Mouse (Mus musculus): ENCODE measurements around the gene Arhgap9. TPM values are rescaled to one million over a fixed set of nuclear protein-coding genes. Genes with fewer than 3 reads are reported as not detected.
A peak's percentile ranks its signal among the peaks of the same experiment; 100 is the strongest.

Gene Arhgap9
- polyA plus RNA-seq, 1 experiment from 2014 or later = 2.0 TPM

GRCm38 (mm10) chr10:127346173-127346572 lies 24.4 kb downstream of the Arhgap9 start:
- H3K4me3 ChIP-seq = no peak overlapping the region

GRCm38 (mm10) chr10:127348957-127349356 lies 27.2 kb downstream of the Arhgap9 start:
- WGBS = 73% methylated on average over 4 of the region's 4 CpGs
- no peak for DNase-seq (ENCODE audit: low spot score)
- Histone ChIP-seq H3K36me3 (replicated peaks) (no peaks in the 10 kb centered on the region), H3K4me3 (no peak overlapping the region), H3K4me1 (peaks cover 19% of the 10 kb centered on the region), H3K9me3 (no peaks in the 10 kb centered on the region), H3K27me3 (replicated peaks; ENCODE audit: low read depth, poor library complexity, severe bottlenecking) (peaks cover 26% of the 10 kb centered on the region), H3K27ac (replicated peaks) (no peak overlapping the region)

More at GRCm38 (mm10) chr10:127346173-127346572, 24.4 kb downstream of the Arhgap9 start:
- Histone ChIP-seq H3K9me3 (no peaks in the 10 kb centered on the region), H3K36me3 (replicated peaks) (no peaks in the 10 kb centered on the region), H3K27ac (replicated peaks) (no peak overlapping the region), H3K27me3 (replicated peaks; ENCODE audit: low read depth, poor library complexity, severe bottlenecking) (peaks cover 20% of the 10 kb centered on the region), H3K4me1 (peaks cover 28% of the 10 kb centered on the region)
- DNase-seq (ENCODE audit: low spot score) = no peak
- WGBS = 85% methylated on average over 3 of the region's 3 CpGs

GRCm38 (mm10) chr10:127349810-127350209 lies 28.0 kb downstream of the Arhgap9 start:
- no peaks in the 10 kb centered on the region for H3K9me3 ChIP-seq
- peaks cover 31% of the 10 kb centered on the region for H3K27me3 ChIP-seq (replicated peaks; ENCODE audit: low read depth, poor library complexity, severe bottlenecking)
- no peak overlapping the region for H3K4me3 ChIP-seq
- peaks cover 19% of the 10 kb centered on the region for H3K4me1 ChIP-seq
- H3K36me3 ChIP-seq (replicated peaks) = no peaks in the 10 kb centered on the region
- 80% methylated on average over 8 of the region's 8 CpGs for WGBS
- no peak overlapping the region for H3K27ac ChIP-seq (replicated peaks)
- DNase-seq (ENCODE audit: low spot score) = no peak

- H3K4me3 ChIP-seq = peak overlapping the region; percentile 42
Observed at GRCm38 (mm10) chr10:127350594-127351284, 29.0 kb downstream of the Arhgap9 start.

GRCm38 (mm10) chr10:127351285-127351595 lies 29.5 kb downstream of the Arhgap9 start:
- no peak for DNase-seq (ENCODE audit: low spot score)
- WGBS = 86% methylated on average over 8 of the region's 8 CpGs
- no peaks in the 10 kb centered on the region for H3K9me3 ChIP-seq
- 0 out of 2 replicates have a peak overlapping the region, but pooled peaks have one; percentile 42 for H3K4me3 ChIP-seq
- peaks cover 31% of the 10 kb centered on the region for H3K27me3 ChIP-seq (replicated peaks; ENCODE audit: low read depth, poor library complexity, severe bottlenecking)
- peak overlapping the region; percentile 15; the same call in 1 of the 2 replicates for H3K27ac ChIP-seq (replicated peaks)
- no peaks in the 10 kb centered on the region for H3K36me3 ChIP-seq (replicated peaks)
- H3K4me1 ChIP-seq = peaks cover 27% of the 10 kb centered on the region

More at GRCm38 (mm10) chr10:127350594-127351284, 29.0 kb downstream of the Arhgap9 start:
- Histone ChIP-seq H3K9me3 (no peaks in the 10 kb centered on the region), H3K4me1 (peaks cover 26% of the 10 kb centered on the region), H3K27ac (replicated peaks) (peak overlapping the region; percentile 15; the same call in 1 of the 2 replicates), H3K27me3 (replicated peaks; ENCODE audit: low read depth, poor library complexity, severe bottlenecking) (peaks cover 31% of the 10 kb centered on the region), H3K36me3 (replicated peaks) (no peaks in the 10 kb centered on the region)
- WGBS = 12% methylated on average over 24 of the region's 24 CpGs
- peak; percentile 84 for DNase-seq (ENCODE audit: low spot score)

- DNase-seq (ENCODE audit: low spot score) = no peak
- Histone ChIP-seq H3K9me3 (no peaks in the 10 kb centered on the region), H3K27me3 (replicated peaks; ENCODE audit: low read depth, poor library complexity, severe bottlenecking) (peaks cover 31% of the 10 kb centered on the region), H3K36me3 (replicated peaks) (no peaks in the 10 kb centered on the region), H3K4me1 (peaks cover 27% of the 10 kb centered on the region), H3K27ac (replicated peaks) (no peak overlapping the region), H3K4me3 (no peak overlapping the region)
- 74% methylated on average over 8 of the region's 8 CpGs for WGBS
Observed at GRCm38 (mm10) chr10:127351719-127352118, 30.0 kb downstream of the Arhgap9 start.

- Histone ChIP-seq H3K4me3 (no peak overlapping the region), H3K27ac (replicated peaks) (no peak overlapping the region), H3K9me3 (no peaks in the 10 kb centered on the region), H3K36me3 (replicated peaks) (no peaks in the 10 kb centered on the region), H3K4me1 (peaks cover 27% of the 10 kb centered on the region), H3K27me3 (replicated peaks; ENCODE audit: low read depth, poor library complexity, severe bottlenecking) (peaks cover 31% of the 10 kb centered on the region)
- WGBS = 87% methylated on average over 9 of the region's 9 CpGs
- DNase-seq (ENCODE audit: low spot score) = no peak
Observed at GRCm38 (mm10) chr10:127352187-127352586, 30.4 kb downstream of the Arhgap9 start.

- H3K36me3 ChIP-seq (replicated peaks) = no peaks in the 10 kb centered on the region
- peaks cover 27% of the 10 kb centered on the region for H3K4me1 ChIP-seq
- peaks cover 31% of the 10 kb centered on the region for H3K27me3 ChIP-seq (replicated peaks; ENCODE audit: low read depth, poor library complexity, severe bottlenecking)
- 86% methylated on average over 11 of the region's 11 CpGs for WGBS
- no peak overlapping the region for H3K4me3 ChIP-seq
- DNase-seq (ENCODE audit: low spot score) = no peak
- no peak overlapping the region for H3K27ac ChIP-seq (replicated peaks)
- no peaks in the 10 kb centered on the region for H3K9me3 ChIP-seq
Observed at GRCm38 (mm10) chr10:127352766-127353165, 31.0 kb downstream of the Arhgap9 start.

GRCm38 (mm10) chr10:127353909-127354895 lies 32.4 kb downstream of the Arhgap9 start, which contains the start of gene Inhbe:
Gene Inhbe (minus strand): TSS chr10:127354411.
- peaks cover 31% of the 10 kb centered on the region for H3K27me3 ChIP-seq (replicated peaks; ENCODE audit: low read depth, poor library complexity, severe bottlenecking)
- WGBS = 87% methylated on average over 18 of the region's 18 CpGs
- no peaks in the 10 kb centered on the region for H3K9me3 ChIP-seq
- no peak for DNase-seq (ENCODE audit: low spot score)
- H3K4me1 ChIP-seq = peaks cover 27% of the 10 kb centered on the region
- no peak within 1 kb of the TSS for H3K4me3 ChIP-seq
- no peaks in the 10 kb centered on the region for H3K36me3 ChIP-seq (replicated peaks)
- H3K27ac ChIP-seq (replicated peaks) = no peak within 1 kb of the TSS

GRCm38 (mm10) chr10:127355336-127355735 lies 33.6 kb downstream of the Arhgap9 start:
- Histone ChIP-seq H3K27me3 (replicated peaks; ENCODE audit: low read depth, poor library complexity, severe bottlenecking) (peaks cover 20% of the 10 kb centered on the region), H3K4me1 (peaks cover 23% of the 10 kb centered on the region), H3K27ac (replicated peaks) (no peak overlapping the region), H3K9me3 (no peaks in the 10 kb centered on the region), H3K36me3 (replicated peaks) (no peaks in the 10 kb centered on the region), H3K4me3 (no peak overlapping the region)
- DNase-seq (ENCODE audit: low spot score) = no peak
- 52% methylated on average over 10 of the region's 10 CpGs for WGBS

GRCm38 (mm10) chr10:127360714-127361113 lies 39.0 kb downstream of the Arhgap9 start:
- Histone ChIP-seq H3K4me1 (peaks cover 1% of the 10 kb centered on the region), H3K27ac (replicated peaks) (no peak overlapping the region), H3K4me3 (no peak overlapping the region), H3K9me3 (no peaks in the 10 kb centered on the region), H3K36me3 (replicated peaks) (no peaks in the 10 kb centered on the region), H3K27me3 (replicated peaks; ENCODE audit: low read depth, poor library complexity, severe bottlenecking) (no peaks in the 10 kb centered on the region)
- DNase-seq (ENCODE audit: low spot score) = no peak
- WGBS = 88% methylated on average over 3 of the region's 3 CpGs

- DNase-seq (ENCODE audit: low spot score) = no peak
- Histone ChIP-seq H3K9me3 (no peaks in the 10 kb centered on the region), H3K27ac (replicated peaks) (no peak overlapping the region), H3K4me3 (no peak overlapping the region), H3K4me1 (peaks cover 16% of the 10 kb centered on the region), H3K27me3 (replicated peaks; ENCODE audit: low read depth, poor library complexity, severe bottlenecking) (no peaks in the 10 kb centered on the region), H3K36me3 (replicated peaks) (no peaks in the 10 kb centered on the region)
- 75% methylated on average over 5 of the region's 5 CpGs for WGBS
Observed at GRCm38 (mm10) chr10:127367116-127367515, 45.4 kb downstream of the Arhgap9 start.

Measured in embryonic facial prominence, embryonic 10.5 days (tissue).